Mouse (Mus musculus) forebrain, embryonic 12.5 days (tissue): ENCODE data around the gene Laptm4a. TPM values are rescaled to one million over a fixed set of nuclear protein-coding genes. Genes with fewer than 3 reads are reported as not detected.
"Not testable (repeated sequence)": the region's sequence is repeated elsewhere in the genome, so short reads cannot be mapped to it uniquely, and the experiment has no call there.

Experiments
- ATAC-seq: fragments of 200-750 bp; cut with Nextera tagmentation; 2 replicates; pipeline ENCODE4 v1.8.0; 2017; ENCODE audit warnings: moderate TSS enrichment; ENCODE audit not compliant: low FRiP score
- H3K27ac ChIP-seq: fragments of 300-500 bp; sonication (generic); 2 replicates; pipeline ENCODE4 v1.5.1; 2016; ENCODE audit warnings: mild to moderate bottlenecking
- H3K27me3 ChIP-seq: fragments of 300-500 bp; sonication (generic); 2 replicates; pipeline ENCODE4 v1.6.1; 2016; ENCODE audit warnings: mild to moderate bottlenecking
- H3K36me3 ChIP-seq: fragments of 300-500 bp; sonication (generic); replicated peaks from 2 replicates; pipeline ENCODE4 v1.6.1; 2016; ENCODE audit warnings: mild to moderate bottlenecking
- H3K4me1 ChIP-seq: fragments of 300-500 bp; sonication (generic); 2 replicates; pipeline ENCODE4 v1.6.1; 2016
- H3K4me2 ChIP-seq: fragments of 300-500 bp; sonication (generic); 2 replicates; pipeline ENCODE4 v1.6.1; 2016; ENCODE audit warnings: mild to moderate bottlenecking, moderate library complexity
- H3K4me3 ChIP-seq: fragments of 300-500 bp; sonication (generic); replicated peaks from 2 replicates; pipeline ENCODE4 v1.5.1; 2016; ENCODE audit warnings: mild to moderate bottlenecking
- H3K9ac ChIP-seq: fragments of 300-500 bp; sonication (generic); 2 replicates; pipeline ENCODE4 v1.6.1; 2016; ENCODE audit warnings: mild to moderate bottlenecking
- H3K9me3 ChIP-seq: fragments of 300-500 bp; sonication (generic); 2 replicates; pipeline ENCODE4 v1.6.1; 2016
- WGBS: fragments of 180-500 bp; shearing (Covaris S2); methylation state at CpG from one replicate; pipeline ENCODE4 v1.1.7; 2016; 5-methylcytosine and 5-hydroxymethylcytosine counted together
- polyA plus RNA-seq: library from polyadenylated mRNA; unstranded; fragments of >200 nt; fragmentation: Nextera tagmentation; extraction: Ambion mirVana; gene quantifications from 2 replicates; pipeline ENCODE4 v1.2.1, GENCODE M21; 2016

The Laptm4a gene
- polyA plus RNA-seq, 1 experiment from 2014 or later, result 212 TPM

GRCm38 (mm10) chr12:8916378-8916777 is 5.1 kb upstream of the Laptm4a start:
- Histone ChIP-seq H3K4me3 (no peak overlapping the region), H3K4me2 (no peak overlapping the region), H3K36me3 (no peaks in the 10 kb centered on the region), H3K4me1 (peaks cover 14% of the 10 kb centered on the region), H3K27me3 (no peaks in the 10 kb centered on the region), H3K9me3 (no peaks in the 10 kb centered on the region), H3K27ac (0 out of 2 replicates have a peak overlapping the region, but pooled peaks have one; percentile 16), H3K9ac (no peak overlapping the region)
- 46% methylated on average over 5 of the region's 5 CpGs for WGBS
- ATAC-seq, result no peak

- 96% methylated on average over 3 of the region's 3 CpGs for WGBS
- 0 out of 2 replicates have a peak, but pooled peaks cover 2% of the 10 kb centered on the region for H3K36me3 ChIP-seq
- H3K4me3 ChIP-seq, result no peak overlapping the region
- H3K4me1 ChIP-seq, result peaks cover 19% of the 10 kb centered on the region
- ATAC-seq, result no peak
- no peak overlapping the region for H3K27ac ChIP-seq
- H3K27me3 ChIP-seq, result no peaks in the 10 kb centered on the region
- H3K9me3 ChIP-seq, result no peaks in the 10 kb centered on the region
- no peak overlapping the region for H3K9ac ChIP-seq
- H3K4me2 ChIP-seq, result no peak overlapping the region
These were observed 2.2 kb upstream of the Laptm4a start for GRCm38 (mm10) chr12:8919231-8919630.

GRCm38 (mm10) chr12:8920996-8921393 is 469 bp upstream of the Laptm4a start:
- H3K4me1 ChIP-seq, result peaks cover 24% of the 10 kb centered on the region
- H3K9ac ChIP-seq, result peak overlapping the region; percentile 61
- peak overlapping the region; percentile 74 for H3K4me3 ChIP-seq
- H3K36me3 ChIP-seq, result peaks cover 14% of the 10 kb centered on the region; the same call in 1 of the 2 replicates
- H3K27me3 ChIP-seq, result no peaks in the 10 kb centered on the region
- H3K27ac ChIP-seq, result peak overlapping the region; percentile 97
- WGBS, result 28% methylated on average over 1 of the region's 1 CpGs
- H3K4me2 ChIP-seq, result peak overlapping the region; percentile 71
- no peaks in the 10 kb centered on the region for H3K9me3 ChIP-seq
- ATAC-seq, result no peak

DNA sequence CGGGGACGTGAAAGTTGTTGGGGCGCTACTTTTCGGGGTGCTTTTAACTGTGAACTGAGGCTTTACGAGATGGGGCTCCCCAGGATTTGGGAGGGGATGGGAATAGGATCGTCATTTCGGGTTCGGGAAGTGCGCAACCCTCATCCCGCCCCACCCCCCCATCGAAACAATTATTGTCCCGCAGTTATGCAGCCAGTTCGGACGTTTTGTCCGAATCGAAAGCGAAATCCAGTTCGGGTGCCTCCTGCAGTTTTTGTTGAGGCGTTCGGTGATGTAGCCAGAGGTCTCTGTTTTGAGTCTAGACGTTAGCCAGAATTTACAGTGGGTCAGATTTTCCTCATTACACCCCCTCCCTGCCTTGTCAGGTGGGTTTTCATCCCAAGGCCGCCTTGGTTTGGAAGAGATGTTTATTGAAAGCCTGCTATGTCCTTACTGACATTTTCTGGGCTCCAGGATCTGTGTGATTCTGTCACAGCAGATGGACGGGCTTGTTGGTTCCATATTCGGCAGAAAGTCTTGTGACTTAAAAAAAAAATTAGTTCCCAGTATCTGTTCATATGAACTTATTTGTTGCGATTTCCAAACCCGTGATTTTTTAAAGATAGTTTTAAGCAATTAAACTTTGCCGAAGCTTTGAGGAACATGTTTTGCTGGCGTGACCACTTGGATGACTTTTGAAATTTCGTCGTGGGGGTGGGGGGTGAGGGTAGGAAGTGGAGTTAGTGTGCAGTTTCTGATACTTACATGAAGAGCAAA is 1.1 kb downstream of the Laptm4a start:
- no peaks in the 10 kb centered on the region for H3K9me3 ChIP-seq
- ATAC-seq, result no peak
- 6% methylated on average over 30 of the region's 30 CpGs for WGBS
- no peaks in the 10 kb centered on the region for H3K27me3 ChIP-seq
- H3K9ac ChIP-seq, result peak overlapping the region; percentile 88
- H3K36me3 ChIP-seq, result peaks cover 19% of the 10 kb centered on the region; the same call in 1 of the 2 replicates
- H3K4me3 ChIP-seq, result peak overlapping the region; percentile 74
- H3K27ac ChIP-seq, result peak overlapping the region; percentile 97
- peak overlapping the region; percentile 71 for H3K4me2 ChIP-seq
- H3K4me1 ChIP-seq, result peaks cover 24% of the 10 kb centered on the region

- Histone ChIP-seq H3K27ac (no peak overlapping the region), H3K27me3 (no peaks in the 10 kb centered on the region), H3K9ac (peak overlapping the region; percentile 88), H3K4me1 (peaks cover 24% of the 10 kb centered on the region), H3K9me3 (no peaks in the 10 kb centered on the region), H3K4me2 (peak overlapping the region; percentile 71), H3K4me3 (peak overlapping the region; percentile 74), H3K36me3 (peaks cover 19% of the 10 kb centered on the region)
- no peak for ATAC-seq
- WGBS, result 50% methylated on average over 5 of the region's 5 CpGs
These were observed 1.6 kb downstream of the Laptm4a start for GRCm38 (mm10) chr12:8923125-8923410.

GRCm38 (mm10) chr12:8923603-8924002 is 2.1 kb downstream of the Laptm4a start:
- Histone ChIP-seq H3K4me2 (peak overlapping the region; percentile 71), H3K27ac (0 out of 2 replicates have a peak overlapping the region, but pooled peaks have one; percentile 15), H3K4me1 (peaks cover 25% of the 10 kb centered on the region), H3K4me3 (peak overlapping the region; percentile 74), H3K27me3 (no peaks in the 10 kb centered on the region), H3K9me3 (no peaks in the 10 kb centered on the region), H3K36me3 (peaks cover 19% of the 10 kb centered on the region), H3K9ac (peak overlapping the region; percentile 88)
- 42% methylated on average over 2 of the region's 2 CpGs for WGBS
- ATAC-seq, result no peak

- Histone ChIP-seq H3K4me1 (peaks cover 25% of the 10 kb centered on the region), H3K4me3 (no peak overlapping the region), H3K27ac (no peak overlapping the region), H3K9me3 (no peaks in the 10 kb centered on the region), H3K9ac (no peak overlapping the region), H3K27me3 (no peaks in the 10 kb centered on the region), H3K4me2 (no peak overlapping the region), H3K36me3 (peaks cover 19% of the 10 kb centered on the region)
- no peak for ATAC-seq
- WGBS, result 90% methylated on average over 3 of the region's 3 CpGs
These were observed 6.2 kb downstream of the Laptm4a start for GRCm38 (mm10) chr12:8927652-8928051.

DNA sequence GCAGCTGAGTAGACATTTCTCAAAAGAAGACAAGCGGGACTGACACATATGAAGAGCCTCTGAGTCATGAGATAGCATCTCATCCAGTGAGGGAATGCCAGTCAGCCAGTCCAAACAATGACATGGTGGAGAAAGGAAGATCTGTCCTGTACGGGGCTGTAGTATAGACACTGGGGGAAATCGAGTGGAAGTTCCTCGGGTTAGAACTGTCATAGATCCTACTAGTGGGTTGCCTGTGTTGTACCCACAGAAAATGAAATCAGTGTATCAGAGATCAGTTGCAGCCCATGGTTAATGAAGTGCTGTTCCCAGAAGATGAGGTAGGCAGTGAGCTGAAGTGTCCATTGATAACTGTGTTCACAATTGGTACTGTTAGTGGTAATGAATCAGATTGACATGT is 7.3 kb downstream of the Laptm4a start:
- Histone ChIP-seq H3K4me3 (no peak overlapping the region), H3K9ac (no peak overlapping the region), H3K27ac (no peak overlapping the region), H3K4me1 (peaks cover 15% of the 10 kb centered on the region), H3K36me3 (peaks cover 23% of the 10 kb centered on the region), H3K4me2 (no peak overlapping the region), H3K27me3 (no peaks in the 10 kb centered on the region), H3K9me3 (no peaks in the 10 kb centered on the region)
- ATAC-seq, result no peak
- 87% methylated on average over 4 of the region's 4 CpGs for WGBS

- ATAC-seq, result no peak
- Histone ChIP-seq H3K36me3 (peaks cover 27% of the 10 kb centered on the region), H3K4me1 (peaks cover 5% of the 10 kb centered on the region; the same call in 1 of the 2 replicates), H3K4me2 (no peak overlapping the region), H3K9me3 (no peaks in the 10 kb centered on the region), H3K27me3 (no peaks in the 10 kb centered on the region), H3K27ac (no peak overlapping the region), H3K9ac (no peak overlapping the region), H3K4me3 (no peak overlapping the region)
- WGBS, result 89% methylated on average over 4 of the region's 4 CpGs
These were observed 9.6 kb downstream of the Laptm4a start for GRCm38 (mm10) chr12:8931083-8931482.

DNA sequence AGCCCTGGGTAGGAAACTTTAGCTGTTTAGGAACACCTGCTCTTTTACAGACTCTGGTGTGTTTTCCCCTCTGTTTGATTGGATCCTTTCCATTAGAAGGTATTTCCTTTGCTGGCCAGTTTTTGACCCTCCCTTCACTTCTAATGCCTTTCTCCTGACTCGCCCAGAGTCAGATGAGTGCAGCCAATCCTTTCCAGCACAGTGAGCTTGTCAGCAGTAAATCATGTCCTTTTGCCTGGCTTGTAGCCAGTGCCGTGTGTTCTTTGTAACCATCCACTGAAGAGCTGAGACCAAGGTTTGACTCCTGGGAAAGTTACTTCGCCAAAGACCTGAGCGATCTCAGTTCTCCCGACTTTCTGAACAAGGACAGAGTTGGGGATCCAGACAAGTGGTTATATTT is 13.9 kb downstream of the Laptm4a start:
- WGBS, result 88% methylated on average over 5 of the region's 5 CpGs
- H3K9me3 ChIP-seq, result no peaks in the 10 kb centered on the region
- no peaks in the 10 kb centered on the region for H3K4me1 ChIP-seq
- H3K4me3 ChIP-seq, result no peak overlapping the region
- no peak overlapping the region for H3K27ac ChIP-seq
- H3K4me2 ChIP-seq, result no peak overlapping the region
- H3K27me3 ChIP-seq, result no peaks in the 10 kb centered on the region
- peaks cover 59% of the 10 kb centered on the region for H3K36me3 ChIP-seq
- H3K9ac ChIP-seq, result no peak overlapping the region
- no peak for ATAC-seq

GRCm38 (mm10) chr12:8936210-8936609 is 14.7 kb downstream of the Laptm4a start:
- 79% methylated on average over 4 of the region's 4 CpGs for WGBS
- not testable (repeated sequence) for H3K4me3 ChIP-seq, H3K9me3 ChIP-seq, ATAC-seq, H3K9ac ChIP-seq, H3K4me1 ChIP-seq, H3K4me2 ChIP-seq, H3K27ac ChIP-seq, H3K27me3 ChIP-seq
- H3K36me3 ChIP-seq, result peaks cover 59% of the 10 kb centered on the region

DNA sequence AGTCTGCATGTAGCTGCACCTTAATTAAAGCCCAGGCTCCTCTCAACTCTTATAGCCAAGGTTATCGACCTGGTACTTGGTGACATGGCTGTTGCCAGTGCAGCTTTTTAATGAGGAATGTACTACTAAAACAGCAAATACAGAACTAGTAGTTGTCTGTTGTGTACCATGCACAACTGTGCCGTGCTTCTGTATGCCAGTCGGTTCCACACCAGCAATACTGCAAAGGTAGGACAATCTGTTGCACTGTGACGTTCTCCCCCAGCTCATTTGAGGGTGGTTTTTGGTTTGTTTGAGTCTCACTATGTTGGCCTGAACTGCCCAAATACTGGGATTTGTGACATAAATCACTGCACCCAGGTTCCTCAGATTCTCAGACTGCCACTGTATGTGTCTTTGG is 18.0 kb downstream of the Laptm4a start:
- H3K27me3 ChIP-seq, result no peaks in the 10 kb centered on the region
- ATAC-seq, result no peak
- H3K27ac ChIP-seq, result no peak overlapping the region
- no peak overlapping the region for H3K9ac ChIP-seq
- H3K9me3 ChIP-seq, result no peaks in the 10 kb centered on the region
- peaks cover 51% of the 10 kb centered on the region for H3K36me3 ChIP-seq
- 93% methylated on average over 4 of the region's 4 CpGs for WGBS
- H3K4me1 ChIP-seq, result no peaks in the 10 kb centered on the region
- no peak overlapping the region for H3K4me2 ChIP-seq
- no peak overlapping the region for H3K4me3 ChIP-seq
